Mouse (Mus musculus) intestine, postnatal 0 days (tissue): Measurements from ENCODE around the gene Camkmt. TPM values are rescaled to one million over a fixed set of nuclear protein-coding genes. Genes with fewer than 3 reads are reported as not detected.

Experiments
- ATAC-seq: fragments of 200-750 bp; cut with Nextera tagmentation; 2 replicates; pipeline ENCODE4 v1.8.0; 2017; ENCODE audit warnings: mild to moderate bottlenecking, moderate TSS enrichment, moderate library complexity
- H3K27ac ChIP-seq: fragments of 300-500 bp; sonication (generic); 2 replicates; pipeline ENCODE4 v1.5.1; 2014; ENCODE audit warnings: mild to moderate bottlenecking, low read depth, low read length, moderate library complexity
- H3K27me3 ChIP-seq: fragments of 300-500 bp; sonication (generic); replicated peaks from 2 replicates; pipeline ENCODE4 v1.6.1; 2014; ENCODE audit warnings: low read length, mixed read lengths; ENCODE audit not compliant: control insufficient read depth, insufficient read depth
- H3K36me3 ChIP-seq: fragments of 300-500 bp; sonication (generic); 2 replicates; pipeline ENCODE4 v1.6.1; 2014; ENCODE audit warnings: mild to moderate bottlenecking, moderate library complexity; ENCODE audit not compliant: control insufficient read depth, insufficient read depth
- H3K4me1 ChIP-seq: fragments of 300-500 bp; sonication (generic); replicated peaks from 2 replicates; pipeline ENCODE4 v1.6.1; 2014; ENCODE audit warnings: antibody characterized with exemption, low read length, mixed read lengths; ENCODE audit not compliant: control insufficient read depth, insufficient read depth
- H3K4me2 ChIP-seq: fragments of 300-500 bp; sonication (generic); replicated peaks from 2 replicates; pipeline ENCODE4 v1.6.1; 2014; ENCODE audit warnings: low read depth, mild to moderate bottlenecking, moderate library complexity
- H3K4me3 ChIP-seq: fragments of 300-500 bp; sonication (generic); 2 replicates; pipeline ENCODE4 v1.5.1; 2014; ENCODE audit warnings: low read depth, low read length
- H3K9ac ChIP-seq: fragments of 300-500 bp; sonication (generic); 2 replicates; pipeline ENCODE4 v1.6.1; 2014; ENCODE audit warnings: mild to moderate bottlenecking, low read depth, low read length
- H3K9me3 ChIP-seq: fragments of 300-500 bp; sonication (generic); 2 replicates; pipeline ENCODE4 v1.6.1; 2016; ENCODE audit warnings: mixed run types; ENCODE audit not compliant: control insufficient read depth
- CTCF ChIP-seq: sonication (generic); IDR thresholded peaks from 2 replicates; pipeline ENCODE4 v1.5.1; 2016; ENCODE audit warnings: low read depth, mild to moderate bottlenecking, control low read depth, antibody characterized with exemption, moderate library complexity
- WGBS: fragments of 180-500 bp; shearing (Covaris S2); extraction: QIAGEN DNeasy Blood & Tissue Kit; methylation state at CpG from one replicate; pipeline ENCODE4 v1.1.7; 2014; 5-methylcytosine and 5-hydroxymethylcytosine counted together
- polyA plus RNA-seq: library from polyadenylated mRNA; unstranded; fragments of >200 nt; fragmentation: Nextera tagmentation; extraction: Ambion mirVana; gene quantifications from 2 replicates; pipeline ENCODE4 v1.2.1, GENCODE M21; 2015

Gene Camkmt
- polyA plus RNA-seq, 1 experiment from 2014 or later: 7.7 TPM

DNA sequence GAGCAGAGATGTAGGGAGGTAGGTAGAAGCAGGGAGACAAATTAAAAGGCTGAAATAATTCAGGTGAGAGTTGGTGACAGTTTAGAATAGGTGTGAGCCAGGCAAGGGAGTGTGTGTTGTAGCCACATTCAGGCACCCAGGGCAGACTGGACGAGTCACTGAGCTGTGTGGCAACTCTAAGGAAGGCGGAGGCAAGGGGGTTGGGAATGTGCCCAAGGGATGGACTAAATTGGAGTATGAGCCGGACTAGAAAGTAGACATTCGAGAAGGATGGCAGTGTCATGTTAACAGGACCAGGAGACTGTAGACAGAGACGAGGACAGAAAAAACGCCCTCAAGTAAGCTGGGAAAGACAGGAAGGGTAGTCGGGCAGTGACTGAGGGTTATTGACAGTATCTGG, 338.5 kb downstream of the Camkmt start:
- no peak for ATAC-seq
- Histone ChIP-seq H3K27me3 (no peaks in the 10 kb centered on the region), H3K36me3 (no peaks in the 10 kb centered on the region), H3K9ac (no peak overlapping the region), H3K4me2 (no peak overlapping the region), H3K27ac (no peak overlapping the region), H3K4me1 (no peaks in the 10 kb centered on the region), H3K4me3 (no peak overlapping the region), H3K9me3 (no peaks in the 10 kb centered on the region)
- 86% methylated on average over 7 of the region's 7 CpGs for WGBS
- TF ChIP-seq CTCF: no peak

GRCm38 (mm10) chr17:85432923-85433322, 342.6 kb downstream of the Camkmt start:
- TF ChIP-seq CTCF: no peak
- H3K4me1 ChIP-seq: no peaks in the 10 kb centered on the region

DNA sequence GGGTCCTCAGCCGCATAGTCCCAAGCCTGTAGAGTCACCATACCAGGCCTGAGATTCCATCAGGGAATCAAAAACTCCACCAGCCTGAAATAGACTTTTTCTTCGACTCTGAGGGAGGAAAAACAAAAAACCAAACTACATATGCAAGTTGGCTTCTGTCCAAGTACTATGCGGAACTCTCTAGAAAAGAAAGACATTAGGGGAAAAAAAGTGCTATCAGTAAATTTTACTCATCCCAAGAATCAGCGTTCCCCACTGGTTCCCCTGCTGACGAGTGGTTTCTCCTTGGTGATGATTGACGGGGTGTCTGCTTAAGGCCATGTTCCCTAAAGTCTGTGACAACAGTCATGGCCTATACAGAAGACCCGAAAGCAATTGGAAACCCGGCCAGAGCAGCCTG, 352.7 kb downstream of the Camkmt start:
- no peak overlapping the region for H3K4me3 ChIP-seq
- no peak for ATAC-seq
- no peak overlapping the region for H3K27ac ChIP-seq
- no peaks in the 10 kb centered on the region for H3K4me1 ChIP-seq
- no peaks in the 10 kb centered on the region for H3K9me3 ChIP-seq
- no peak overlapping the region for H3K4me2 ChIP-seq
- no peak for TF ChIP-seq CTCF
- no peak overlapping the region for H3K9ac ChIP-seq
- 80% methylated on average over 8 of the region's 8 CpGs for WGBS
- no peaks in the 10 kb centered on the region for H3K27me3 ChIP-seq
- H3K36me3 ChIP-seq: no peaks in the 10 kb centered on the region

More at GRCm38 (mm10) chr17:85432923-85433322, 342.6 kb downstream of the Camkmt start:
- 53% methylated on average over 8 of the region's 8 CpGs for WGBS
- H3K4me2 ChIP-seq: no peak overlapping the region
- H3K9ac ChIP-seq: no peak overlapping the region
- no peak for ATAC-seq
- no peak overlapping the region for H3K4me3 ChIP-seq
- no peaks in the 10 kb centered on the region for H3K27me3 ChIP-seq
- H3K36me3 ChIP-seq: no peaks in the 10 kb centered on the region
- no peaks in the 10 kb centered on the region for H3K9me3 ChIP-seq
- no peak overlapping the region for H3K27ac ChIP-seq

- Histone ChIP-seq H3K36me3 (no peaks in the 10 kb centered on the region), H3K4me2 (no peak overlapping the region), H3K9me3 (no peaks in the 10 kb centered on the region), H3K4me3 (no peak overlapping the region), H3K27ac (no peak overlapping the region), H3K9ac (no peak overlapping the region), H3K27me3 (peaks cover 55% of the 10 kb centered on the region), H3K4me1 (no peaks in the 10 kb centered on the region)
- no peak for TF ChIP-seq CTCF
- 7% methylated on average over 22 of the region's 23 CpGs for WGBS
- ATAC-seq: no peak
Measured at GRCm38 (mm10) chr17:85454419-85454983, 364.1 kb downstream of the Camkmt start.

DNA sequence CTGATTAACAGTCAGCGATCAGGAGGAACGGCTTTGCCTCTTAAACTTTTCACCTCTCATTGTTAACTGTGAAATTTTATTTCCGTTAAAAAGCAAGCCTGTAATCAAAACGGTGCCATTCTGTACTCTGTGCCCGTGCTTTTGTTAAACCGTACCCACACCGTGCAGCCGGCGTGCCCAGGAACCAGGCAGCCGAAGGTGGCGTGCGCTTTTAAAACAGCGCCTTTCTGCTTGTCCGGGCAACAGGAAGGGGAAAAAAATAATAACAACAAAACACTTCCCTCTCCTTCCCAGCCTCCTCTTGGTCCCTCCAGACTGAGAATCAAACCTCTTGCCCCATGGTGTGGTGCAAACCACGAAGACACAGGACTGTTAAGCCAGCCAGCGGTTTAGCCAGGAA, 364.7 kb downstream of the Camkmt start:
- 6% methylated on average over 16 of the region's 16 CpGs for WGBS
- Histone ChIP-seq H3K4me1 (no peaks in the 10 kb centered on the region), H3K9ac (no peak overlapping the region), H3K36me3 (no peaks in the 10 kb centered on the region), H3K9me3 (no peaks in the 10 kb centered on the region), H3K27me3 (peaks cover 60% of the 10 kb centered on the region), H3K4me2 (no peak overlapping the region; the same call in 1 of the 2 replicates), H3K27ac (no peak overlapping the region), H3K4me3 (no peak overlapping the region)
- TF ChIP-seq CTCF: no peak
- ATAC-seq: no peak

- TF ChIP-seq CTCF: no peak
- H3K36me3 ChIP-seq: no peaks in the 10 kb centered on the region
- no peaks in the 10 kb centered on the region for H3K4me1 ChIP-seq
- H3K4me3 ChIP-seq: no peak overlapping the region
- H3K27ac ChIP-seq: no peak overlapping the region
- H3K4me2 ChIP-seq: no peak overlapping the region
- no peak overlapping the region for H3K9ac ChIP-seq
- no peaks in the 10 kb centered on the region for H3K9me3 ChIP-seq
- whole genome bisulfite sequencing: 5% methylated on average over 14 of the region's 14 CpGs
- ATAC-seq: no peak
- H3K27me3 ChIP-seq: peaks cover 82% of the 10 kb centered on the region
Measured at GRCm38 (mm10) chr17:85458075-85458474, 367.7 kb downstream of the Camkmt start.

GRCm38 (mm10) chr17:85458589-85458988, 368.2 kb downstream of the Camkmt start:
- no peak for TF ChIP-seq CTCF
- Histone ChIP-seq H3K9me3 (no peaks in the 10 kb centered on the region), H3K27me3 (peaks cover 80% of the 10 kb centered on the region), H3K4me3 (no peak overlapping the region), H3K36me3 (no peaks in the 10 kb centered on the region), H3K27ac (no peak overlapping the region), H3K4me1 (no peaks in the 10 kb centered on the region), H3K4me2 (no peak overlapping the region), H3K9ac (no peak overlapping the region)
- 20% methylated on average over 9 of the region's 9 CpGs for WGBS
- no peak for ATAC-seq
